Mouse (Mus musculus): Measurements from ENCODE around the gene Tatdn3.
"Not testable (repeated sequence)": the region's sequence is repeated elsewhere in the genome, so short reads cannot be mapped to it uniquely, and the experiment has no call there.

The Tatdn3 gene

DNA sequence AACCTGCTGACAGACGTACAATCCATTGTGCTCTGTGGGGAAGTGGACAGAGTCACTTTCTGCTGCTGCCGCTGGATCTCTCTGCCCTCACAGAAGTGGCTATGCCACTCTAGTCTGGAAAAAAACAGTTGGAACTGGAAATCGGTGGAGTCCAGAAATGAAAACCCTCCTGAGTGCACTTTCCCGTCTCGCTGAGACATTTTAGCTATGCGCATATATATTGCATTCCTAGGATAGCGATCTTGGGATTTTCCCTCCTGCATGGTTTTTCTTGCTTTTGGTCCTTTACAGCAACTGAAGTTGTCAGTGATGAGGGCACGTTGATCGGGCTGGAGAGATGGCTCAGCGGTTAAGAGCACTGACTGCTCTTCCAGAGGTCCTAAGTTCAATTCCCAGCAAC, 32.5 kb downstream of the Tatdn3 start:
- DNase-seq: no peak

DNA sequence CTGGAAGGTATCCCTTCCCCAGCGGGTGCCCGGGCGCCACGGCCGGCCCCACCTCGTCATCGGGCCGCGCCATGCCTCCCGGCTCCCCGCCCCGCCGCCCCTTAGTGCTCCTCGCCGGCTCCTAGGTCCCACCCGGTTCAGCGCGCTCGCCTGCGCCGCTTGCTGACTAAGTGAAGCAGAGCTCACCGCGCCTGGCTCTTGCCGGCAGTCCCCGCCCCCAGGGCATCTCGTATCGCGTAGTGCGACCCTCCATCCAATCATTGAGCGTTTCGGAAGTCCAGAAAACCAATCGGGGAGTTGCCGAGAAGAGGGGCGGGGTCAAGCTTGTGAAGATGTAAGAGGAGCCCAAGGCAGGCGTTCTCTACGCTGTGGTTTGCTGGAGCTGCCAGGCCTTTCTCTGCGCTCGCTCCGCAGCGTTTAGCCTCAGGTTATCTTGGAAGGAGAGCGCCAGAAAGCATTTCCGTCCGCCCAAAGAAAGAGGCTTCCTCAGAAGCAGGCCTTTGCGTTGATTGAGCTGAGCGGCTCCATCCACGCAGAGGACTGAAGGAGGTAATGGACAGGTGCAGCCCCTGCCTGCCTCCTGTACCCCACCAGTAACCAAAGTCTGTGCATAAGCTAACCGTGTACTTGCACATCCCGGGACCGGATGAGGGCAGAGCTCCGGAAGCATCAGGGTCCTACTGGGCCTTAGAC, 36.6 kb downstream of the Tatdn3 start, which contains the start of gene Flvcr1:
Gene Flvcr1 (minus strand): TSS at position 138 of the 693 bp plus-strand sequence.
- peak; percentile 100 for DNase-seq

DNA sequence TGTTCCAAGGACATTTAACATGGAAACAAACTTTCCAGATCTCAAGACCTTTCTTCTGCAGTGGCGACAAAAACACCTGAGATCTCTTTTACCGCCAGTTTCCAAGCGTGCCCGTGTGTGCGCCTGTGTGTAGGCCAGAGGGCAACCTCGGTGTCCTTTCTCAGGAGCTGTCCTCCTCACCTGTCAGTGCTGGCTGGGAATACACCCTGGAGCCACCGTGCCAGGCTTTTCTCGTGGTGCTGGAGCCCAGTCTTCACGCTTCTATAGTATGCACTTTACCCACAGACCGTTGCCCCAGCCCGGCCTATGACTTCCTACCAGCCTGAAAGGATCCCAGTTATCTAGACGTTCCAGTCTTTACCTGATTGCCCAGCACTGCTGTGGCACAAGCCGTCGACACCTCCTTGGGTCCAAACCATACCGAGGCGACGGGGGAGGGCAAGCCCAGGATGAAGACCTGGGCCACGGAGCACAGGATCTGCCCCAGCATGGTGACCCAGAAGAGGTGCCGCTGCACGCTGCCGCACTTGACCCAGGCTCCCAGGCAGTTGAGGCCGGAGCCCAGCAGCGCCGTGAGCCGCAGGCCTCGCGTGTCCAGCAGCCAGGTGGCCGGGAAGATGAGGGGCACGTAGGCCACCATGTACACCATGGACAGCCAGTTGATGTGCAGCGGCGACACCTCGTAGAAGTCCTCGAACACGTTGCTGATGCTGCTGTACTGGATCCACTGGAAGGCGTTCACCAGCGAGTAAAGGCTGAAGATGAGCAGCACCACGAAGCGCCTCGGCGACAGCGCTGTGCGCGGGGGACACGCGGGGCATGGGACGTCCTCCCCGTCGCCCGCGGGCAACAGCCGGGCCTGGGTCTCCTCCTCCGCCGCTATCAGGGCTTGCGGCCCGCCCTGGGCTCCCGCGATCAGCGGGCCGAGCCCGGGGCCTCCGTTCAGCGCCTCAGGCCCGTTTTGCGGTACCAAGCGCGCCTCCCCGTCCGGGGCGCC, 37.4 kb downstream of the Tatdn3 start:
- DNase-seq: peak; percentile 22

GRCm38 (mm10) chr1:191023806-191024205, 38.9 kb downstream of the Tatdn3 start:
- not testable (repeated sequence) for DNase-seq

- peak; percentile 71 for DNase-seq
Observed at GRCm38 (mm10) chr1:191023140-191023539, 39.6 kb downstream of the Tatdn3 start.

DNA sequence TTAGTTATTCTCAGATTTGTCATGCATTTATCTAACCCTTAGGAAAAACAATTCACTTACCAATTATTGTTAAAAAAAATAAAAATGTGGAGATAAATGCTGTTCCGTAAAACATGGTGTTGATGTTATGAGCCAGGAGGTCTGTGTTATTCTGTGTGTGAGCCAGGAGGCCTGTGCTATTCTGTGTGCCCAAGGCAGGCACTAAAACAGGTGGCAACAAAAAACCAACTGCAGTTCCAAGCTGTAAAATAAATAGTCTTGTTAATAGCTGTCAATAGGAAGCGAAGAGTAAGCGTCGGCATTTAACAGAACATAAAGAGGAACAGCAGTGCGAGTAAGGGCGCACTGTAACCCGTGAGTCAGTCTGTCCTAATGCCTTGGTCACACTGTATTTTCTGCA, 41.7 kb downstream of the Tatdn3 start:
- DNase-seq: no peak

DNA sequence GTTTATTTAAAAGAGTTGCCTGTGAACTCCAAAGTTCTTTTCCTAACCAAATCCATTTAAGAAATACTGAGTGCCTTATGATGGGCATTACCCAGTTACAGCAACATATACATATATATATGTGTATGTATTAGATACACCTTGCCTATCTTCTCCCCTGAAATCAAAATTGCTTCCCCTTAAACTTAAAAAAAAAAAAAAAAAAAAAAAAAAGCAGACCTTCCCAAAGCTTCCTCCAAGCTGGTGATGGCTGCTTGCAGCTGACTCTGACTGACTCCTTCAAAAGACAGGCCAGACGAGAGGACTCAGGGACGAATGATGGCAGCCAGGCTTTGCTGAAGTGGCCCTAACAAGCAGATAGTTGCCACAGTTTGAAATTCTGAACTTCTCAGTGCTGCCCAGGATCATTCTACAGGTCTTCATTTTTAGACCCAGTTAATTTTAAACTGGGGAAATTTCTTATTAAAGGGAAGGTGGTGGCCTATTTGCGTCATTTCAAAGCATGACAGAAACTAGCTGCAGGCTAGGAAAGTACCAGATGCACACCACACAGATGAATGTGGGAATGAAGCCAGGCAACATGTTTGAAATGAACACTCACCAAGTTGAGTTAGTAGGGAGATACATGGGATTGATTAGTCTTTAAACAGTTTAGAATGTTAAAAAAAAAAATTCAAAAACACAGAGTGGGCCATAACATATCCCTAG, 42.4 kb downstream of the Tatdn3 start:
- no peak for DNase-seq

DNA sequence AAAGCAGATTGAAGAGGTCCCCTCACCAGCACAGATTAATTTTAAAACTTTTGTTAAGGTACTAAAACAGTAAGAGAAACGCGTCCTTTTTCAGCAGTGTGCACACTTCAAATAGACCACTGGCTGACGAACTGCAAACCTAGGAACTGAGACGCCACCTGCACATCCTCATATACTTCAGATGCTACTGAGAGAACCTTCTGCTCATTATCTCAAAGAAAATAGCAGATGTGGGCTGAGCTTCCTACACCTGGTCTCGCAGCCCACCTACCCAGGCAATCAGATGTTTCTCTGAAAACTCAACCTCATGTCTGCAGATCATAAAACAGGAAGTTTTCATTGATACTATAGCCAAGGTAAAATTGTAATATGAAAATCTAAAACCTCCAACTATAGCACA, 42.9 kb downstream of the Tatdn3 start:
- DNase-seq: no peak

DNA sequence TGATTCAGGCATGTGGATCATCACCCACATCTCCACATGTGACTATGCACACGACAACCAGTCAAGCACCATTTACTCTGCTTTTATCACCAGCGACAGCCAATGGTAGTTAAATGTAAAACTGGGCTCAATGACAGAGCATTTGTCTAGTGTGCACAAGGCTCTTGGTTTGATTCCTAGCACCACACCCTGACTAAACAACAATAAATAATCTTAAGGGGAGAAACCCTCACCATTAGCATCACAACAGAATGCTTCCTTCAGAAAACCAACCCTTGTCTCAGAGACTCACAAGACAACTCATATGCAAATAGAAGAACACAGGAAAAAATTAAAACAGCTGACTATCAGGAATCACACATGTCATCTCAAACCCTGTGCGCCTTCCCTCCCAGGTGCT, 48.5 kb downstream of the Tatdn3 start:
- no peak for DNase-seq

GRCm38 (mm10) chr1:191008707-191009106, 54.0 kb downstream of the Tatdn3 start:
- peak; percentile 30 for DNase-seq

GRCm38 (mm10) chr1:191002201-191002600, 60.5 kb downstream of the Tatdn3 start:
- peak; percentile 42 for DNase-seq

- DNase-seq: no peak
Observed at GRCm38 (mm10) chr1:191000686-191001085, 62.0 kb downstream of the Tatdn3 start.

DNA sequence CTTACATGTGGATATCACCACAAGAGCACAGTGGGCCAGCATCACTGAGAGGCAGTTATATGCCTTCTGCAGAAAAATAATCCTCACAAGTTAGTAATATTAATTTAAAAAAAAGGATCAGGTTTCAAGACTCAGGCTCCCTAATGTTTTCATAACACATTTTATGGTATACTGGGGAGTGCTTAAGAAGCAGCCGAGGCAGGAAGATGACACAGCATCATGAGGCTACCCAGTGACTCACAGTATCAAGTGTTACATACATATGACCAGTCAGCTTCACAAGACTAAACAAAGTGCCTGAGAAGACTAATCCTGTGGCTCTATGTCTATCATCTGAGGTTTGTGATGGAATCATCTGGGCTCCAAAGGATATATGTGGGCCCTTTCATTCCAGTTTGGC, 64.7 kb downstream of the Tatdn3 start:
- DNase-seq: no peak

DNA sequence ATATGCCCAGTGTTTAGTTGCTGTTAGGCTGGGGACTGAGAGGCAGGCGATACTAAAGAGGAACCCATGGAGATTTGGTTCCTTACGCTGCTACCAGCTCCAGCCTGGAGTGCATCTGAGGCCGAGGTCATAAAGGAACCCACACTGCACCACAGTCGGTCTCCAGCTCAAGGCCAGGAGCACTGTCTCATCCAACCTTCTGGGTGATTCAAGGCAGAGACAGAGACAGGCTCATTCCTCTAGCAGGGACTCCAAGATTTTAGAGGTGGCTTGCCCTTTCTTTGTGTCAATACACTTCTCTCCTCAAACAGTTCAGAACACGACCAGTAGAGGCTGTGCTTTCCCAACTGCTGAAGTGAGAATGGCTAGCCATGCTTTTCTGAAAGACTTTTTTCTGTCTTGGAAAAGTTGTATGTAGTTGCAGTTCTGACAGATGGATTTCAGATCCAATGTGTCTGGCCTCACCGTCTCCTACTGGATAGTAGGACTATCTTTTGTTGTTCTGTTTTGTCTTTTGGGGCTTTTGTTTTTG, 66.3 kb downstream of the Tatdn3 start:
- no peak for DNase-seq
